Comparison of ENCODE assay signal across 8 mouse cellular contexts in the genomic region with DNA sequence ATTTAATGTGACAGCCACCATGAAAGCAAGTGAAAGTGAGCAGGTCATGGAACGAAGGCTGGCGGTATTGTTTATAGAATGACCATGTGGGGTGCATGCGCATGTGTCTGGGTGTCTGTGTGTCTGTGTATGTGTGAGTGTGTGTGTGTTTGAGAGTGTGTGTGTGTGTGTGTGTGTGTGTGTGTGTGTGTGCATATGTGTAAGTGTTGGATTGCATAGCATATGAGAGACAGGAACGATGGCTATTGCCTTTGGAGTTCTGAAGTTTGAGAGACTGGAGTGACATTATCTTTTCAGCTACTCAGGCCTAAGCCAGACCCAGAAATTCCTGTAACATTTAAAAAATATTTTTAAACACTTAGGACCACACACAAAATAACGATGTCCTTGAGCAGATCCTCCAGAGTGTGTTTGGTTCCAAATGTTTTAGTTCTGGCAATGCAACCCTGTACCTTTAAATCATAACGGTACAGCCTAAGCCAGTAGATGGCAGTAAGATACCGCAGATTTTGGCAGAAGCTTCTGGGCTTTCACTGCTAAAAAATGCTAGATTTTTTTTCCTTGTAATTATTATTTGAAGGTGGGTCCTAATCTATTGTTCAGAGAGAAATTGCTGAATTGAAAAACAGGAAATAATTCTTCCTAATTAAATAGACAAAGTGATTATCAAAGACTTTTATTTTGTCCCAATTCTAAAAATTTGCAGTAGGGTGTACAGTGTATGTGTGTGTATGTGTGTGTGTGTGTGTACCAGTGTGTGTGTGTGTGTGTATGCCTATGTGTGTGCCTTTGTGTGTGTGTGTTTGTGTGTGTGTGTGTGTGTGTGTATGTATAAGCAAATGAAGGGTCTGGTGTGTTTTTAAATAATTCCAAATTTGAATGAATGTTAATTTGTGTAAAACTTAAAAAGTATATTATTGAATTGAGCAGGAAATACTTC.
A peak's percentile ranks its signal among the peaks of the same experiment; 100 is the strongest.
DNase-seq lines count a peak whose midpoint lies in the region; ATAC-seq and TF ChIP-seq lines count a peak whose summit lies in the region.

No protein-coding gene starts in this region.

- H3K36me3 ChIP-seq in lung, embryonic 14.5 days (ENCODE audit: insufficient read depth): no peaks in the 10 kb centered on the region
- no peaks in the 10 kb centered on the region for H3K36me3 ChIP-seq in midbrain, embryonic 10.5 days

- no peak overlapping the region for H3K27ac ChIP-seq in lung, embryonic 14.5 days (ENCODE audit: low read depth)
- no peak overlapping the region for H3K27ac ChIP-seq in layer of hippocampus, adult 2 months
- H3K27ac ChIP-seq in midbrain, embryonic 10.5 days (replicated peaks): no peak overlapping the region

- WGBS in lung, embryonic 14.5 days: 41% methylated on average over 7 of the region's 7 CpGs
- WGBS in lung, adult 2 months: 47% methylated on average over 7 of the region's 7 CpGs
- 65% methylated on average over 7 of the region's 7 CpGs for WGBS in midbrain, embryonic 10.5 days

- no peak overlapping the region for H3K4me2 ChIP-seq in lung, embryonic 14.5 days

- no peak overlapping the region for H3K9ac ChIP-seq in lung, embryonic 14.5 days

- no peaks in the 10 kb centered on the region for H3K4me1 ChIP-seq in lung, embryonic 14.5 days (ENCODE audit: insufficient read depth)
- H3K4me1 ChIP-seq in lung, adult 2 months (ENCODE audit: control insufficient read depth, insufficient read depth, low read length): no peaks in the 10 kb centered on the region
- H3K4me1 ChIP-seq in midbrain, embryonic 10.5 days: peaks cover 53% of the 10 kb centered on the region

- peak; percentile 94 for DNase-seq in lung, embryonic 14.5 days
- no peak for DNase-seq in lung, adult 2 months
- DNase-seq in adrenal gland, postnatal 36 days: peak; percentile 24 to 50
- peak; percentile 67 for DNase-seq in forelimb bud, embryonic 11.5 days (ENCODE audit: low read depth, low spot score)
- DNase-seq in layer of hippocampus, adult 2 months (ENCODE audit: low spot score in 2 of 2): peak; percentile 49 to 70
- DNase-seq in midbrain, embryonic 10.5 days (ENCODE audit: low spot score): peak; percentile 33
- DNase-seq in gastrocnemius, adult 8-10 months (ENCODE audit: low spot score in 2 of 2): no peak

- H3K4me3 ChIP-seq in lung, embryonic 14.5 days (ENCODE audit: low read depth, low read length): no peak overlapping the region
- H3K4me3 ChIP-seq in lung, adult 2 months (replicated peaks; ENCODE audit: extremely low read depth, low read depth, low read length): no peak overlapping the region
- H3K4me3 ChIP-seq in layer of hippocampus, adult 2 months: no peak overlapping the region
- no peak overlapping the region for H3K4me3 ChIP-seq in midbrain, embryonic 10.5 days

- H3K9me3 ChIP-seq in lung, embryonic 14.5 days (ENCODE audit: low read depth, low read length): no peaks in the 10 kb centered on the region
- no peaks in the 10 kb centered on the region for H3K9me3 ChIP-seq in midbrain, embryonic 10.5 days (replicated peaks)

- no peaks in the 10 kb centered on the region for H3K27me3 ChIP-seq in lung, embryonic 14.5 days (ENCODE audit: insufficient read depth, low read length)
- no peaks in the 10 kb centered on the region for H3K27me3 ChIP-seq in midbrain, embryonic 10.5 days (ENCODE audit: low read depth, poor library complexity, severe bottlenecking)

- no peak for TF ChIP-seq POLR2A in lung, adult 2 months (IDR thresholded peaks at IDR 0.05; ENCODE audit: borderline replicate concordance, extremely low read depth, low read depth, low read length)

- TF ChIP-seq CTCF in lung, embryonic 14.5 days (IDR thresholded peaks at IDR 0.05; ENCODE audit: low read depth): peak; percentile 74
- TF ChIP-seq CTCF in lung, adult 2 months (IDR thresholded peaks at IDR 0.05; ENCODE audit: insufficient read depth, low read length): no peak
- peak; percentile 86 for TF ChIP-seq CTCF in layer of hippocampus, adult 2 months (conservative IDR thresholded peaks at IDR 0.05)

- ATAC-seq in lung, embryonic 14.5 days (ENCODE audit: insufficient read depth): peak; percentile 68; the same call in 1 of the 2 replicates
- no peak for ATAC-seq in erythroid progenitor cell, adult 5-6 weeks (replicated peaks; ENCODE audit: low FRiP score, poor library complexity, severe bottlenecking)

Comparison
In these comparisons a context has a peak if more than half of its experiments do, and no peak if none do; other contexts are left out.
1. DNase-seq: peak in lung, embryonic 14.5 days (single experiment), adrenal gland, postnatal 36 days (2 of 2), forelimb bud, embryonic 11.5 days (single experiment), layer of hippocampus, adult 2 months (2 of 2) and midbrain, embryonic 10.5 days (single experiment); none in lung, adult 2 months (single experiment) and gastrocnemius, adult 8-10 months (0 of 2).